Mouse (Mus musculus) ES-E14 (cell line): Measurements from ENCODE around the gene Ifi207.

Experiments used
- MAFK ChIP-seq: IDR thresholded peaks from 2 replicates; pipeline ENCODE4 v1.6.1; 2014; ENCODE audit warnings: mild to moderate bottlenecking, low read depth, low read length, inconsistent platforms; ENCODE audit not compliant: insufficient read depth
- ZNF384 ChIP-seq: IDR thresholded peaks from 2 replicates; pipeline ENCODE4 v1.6.1; 2012; ENCODE audit warnings: low read depth, low read length, inconsistent platforms

- TF ChIP-seq MAFK (no peak), ZNF384 (no peak)
These were observed 1.0 kb downstream of the Ifi207 start for GRCm38 (mm10) chr1:173740537-173740936.
